13 mouse cellular contexts compared by ENCODE assay signal in the genomic region with DNA sequence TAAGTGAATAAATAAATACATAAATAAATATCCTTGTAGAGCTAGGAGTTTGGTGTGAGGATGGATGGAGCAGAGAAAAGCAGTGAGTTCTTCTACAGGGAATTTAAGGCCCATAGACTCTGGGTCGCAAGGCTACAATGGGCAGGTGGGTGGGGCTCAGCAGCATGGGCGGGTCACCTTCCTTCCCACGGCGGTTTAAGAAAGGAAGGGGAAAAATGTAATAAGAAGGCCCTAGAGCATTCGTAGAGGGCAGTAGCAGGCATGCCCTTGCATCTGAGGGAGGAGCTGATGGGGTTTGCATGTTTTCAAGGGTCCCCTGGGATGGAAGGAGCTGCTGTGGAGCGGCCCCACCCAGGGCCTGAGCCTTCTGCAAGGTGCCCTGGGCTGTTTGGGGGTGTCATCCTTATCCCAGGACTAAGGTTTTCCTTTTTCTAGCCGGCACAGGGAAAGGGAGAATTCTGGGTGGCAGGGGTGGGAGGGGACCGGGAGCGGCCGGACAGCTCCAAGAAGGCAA. TPM values are rescaled to one million over a fixed set of nuclear protein-coding genes. Genes with fewer than 3 reads are reported as not detected.
DNase-seq lines count a peak whose midpoint lies in the region; ATAC-seq lines count a peak whose summit lies in the region.
"Had no signal": no experiment of that assay in that cellular context is flagged by ENCODE, and none has a peak within 500 bp of the region (broad histone marks: within the 10 kb centered on the region; RNA-seq: fewer than 3 reads in every experiment).

No protein-coding gene starts in this region.

- peak overlapping the region; percentile 71; the same call in 1 of the 2 replicates for H3K4me2 ChIP-seq in heart, embryonic 15.5 days
- H3K4me2 ChIP-seq in midbrain, embryonic 14.5 days (ENCODE audit: low read length), result peak overlapping the region; percentile 80

- WGBS in heart, embryonic 15.5 days, result 14% methylated on average over 10 of the region's 10 CpGs
- 5% methylated on average over 10 of the region's 10 CpGs for WGBS in embryonic facial prominence, embryonic 10.5 days
- WGBS in hindbrain, embryonic 10.5 days, result 5% methylated on average over 10 of the region's 10 CpGs
- WGBS in midbrain, embryonic 14.5 days, result 8% methylated on average over 10 of the region's 10 CpGs

- no peaks in the 10 kb centered on the region for H3K9me3 ChIP-seq in heart, embryonic 15.5 days (replicated peaks)
- H3K9me3 ChIP-seq in embryonic facial prominence, embryonic 10.5 days, result no peaks in the 10 kb centered on the region
- no peaks in the 10 kb centered on the region for H3K9me3 ChIP-seq in hindbrain, embryonic 10.5 days
- no peaks in the 10 kb centered on the region for H3K9me3 ChIP-seq in midbrain, embryonic 14.5 days (ENCODE audit: control insufficient read depth, low read length)

- H3K27me3 ChIP-seq in heart, embryonic 15.5 days, result peaks cover 53% of the 10 kb centered on the region
- H3K27me3 ChIP-seq in embryonic facial prominence, embryonic 10.5 days (replicated peaks; ENCODE audit: low read depth, poor library complexity, severe bottlenecking), result peaks cover 88% of the 10 kb centered on the region
- H3K27me3 ChIP-seq in hindbrain, embryonic 10.5 days (ENCODE audit: insufficient read depth, poor library complexity, severe bottlenecking), result peaks cover 52% of the 10 kb centered on the region
- H3K27me3 ChIP-seq in midbrain, embryonic 14.5 days (ENCODE audit: control insufficient read depth, insufficient read depth, low read length), result no peaks in the 10 kb centered on the region
- H3K27me3 ChIP-seq: CH12.LX had no signal

- ATAC-seq in heart, embryonic 15.5 days (replicated peaks; ENCODE audit: insufficient number of reproducible peaks, insufficient read depth, low FRiP score, low read depth), result no peak
- ATAC-seq in midbrain, embryonic 14.5 days (ENCODE audit: low FRiP score, low TSS enrichment), result no peak

- no peak overlapping the region for H3K9ac ChIP-seq in heart, embryonic 15.5 days
- peak overlapping the region; percentile 32; the same call in 1 of the 2 replicates for H3K9ac ChIP-seq in midbrain, embryonic 14.5 days (replicated peaks; ENCODE audit: low read length)

- intact Hi-C loops in gastrocnemius, postnatal 14 days (cut with DNase I; ENCODE audit: low total_unique reads), result loop anchor here (10.0 kb wide), 1 partner anchor 272 kb away; a partner anchor contains a TSS

- no peak overlapping the region for H3K4me3 ChIP-seq in heart, embryonic 15.5 days
- H3K4me3 ChIP-seq in embryonic facial prominence, embryonic 10.5 days, result peak overlapping the region; percentile 58
- H3K4me3 ChIP-seq in hindbrain, embryonic 10.5 days, result peak overlapping the region; percentile 59
- peak overlapping the region; percentile 44; the same call in 1 of the 2 replicates for H3K4me3 ChIP-seq in midbrain, embryonic 14.5 days (replicated peaks; ENCODE audit: low read depth, low read length)

- H3K27ac ChIP-seq in heart, embryonic 15.5 days, result no peak overlapping the region
- no peak overlapping the region for H3K27ac ChIP-seq in embryonic facial prominence, embryonic 10.5 days (replicated peaks)
- peak overlapping the region; percentile 86 for H3K27ac ChIP-seq in hindbrain, embryonic 10.5 days
- H3K27ac ChIP-seq in midbrain, embryonic 14.5 days (replicated peaks; ENCODE audit: low read depth, low read length), result 0 out of 2 replicates have a peak overlapping the region, but pooled peaks have one; percentile 9

- no peak for DNase-seq in heart, adult 18-20 months
- DNase-seq in embryonic facial prominence, embryonic 10.5 days (ENCODE audit: low spot score), result no peak
- no peak for DNase-seq in hindbrain, embryonic 10.5 days (ENCODE audit: low spot score)
- DNase-seq in midbrain, embryonic 14.5 days, result no peak
- DNase-seq in gastrocnemius, postnatal 14 days, result no peak
- DNase-seq in cerebellum, adult 11 months, result no peak
- DNase-seq in cerebellum, postnatal 14 days, result no peak
- DNase-seq: layer of hippocampus, postnatal 36 days; thymus, adult 2 months had no signal

- peaks cover 14% of the 10 kb centered on the region for H3K4me1 ChIP-seq in heart, embryonic 15.5 days (replicated peaks)
- peaks cover 45% of the 10 kb centered on the region for H3K4me1 ChIP-seq in embryonic facial prominence, embryonic 10.5 days
- peaks cover 69% of the 10 kb centered on the region for H3K4me1 ChIP-seq in hindbrain, embryonic 10.5 days (replicated peaks)
- peaks cover 44% of the 10 kb centered on the region for H3K4me1 ChIP-seq in midbrain, embryonic 14.5 days (ENCODE audit: control insufficient read depth, insufficient read depth, low read length)

- no peaks in the 10 kb centered on the region for H3K36me3 ChIP-seq in heart, embryonic 15.5 days
- H3K36me3 ChIP-seq in embryonic facial prominence, embryonic 10.5 days (replicated peaks), result no peaks in the 10 kb centered on the region
- peaks cover 10% of the 10 kb centered on the region for H3K36me3 ChIP-seq in hindbrain, embryonic 10.5 days
- no peaks in the 10 kb centered on the region for H3K36me3 ChIP-seq in midbrain, embryonic 14.5 days (ENCODE audit: control insufficient read depth, insufficient read depth, low read length)

RNA-seq across cellular contexts. Expression of a gene that starts 4.5 kb away (rescaled TPM):
- polyA plus RNA-seq in heart, embryonic 15.5 days (2015; fragmentation: Nextera tagmentation; extraction: Ambion mirVana), result not detected in 2 replicates
- total RNA-seq in heart, adult 18-20 months (2021), result not detected
- 4.1 and 4.7 TPM in 2 replicates for polyA plus RNA-seq in embryonic facial prominence, embryonic 10.5 days (2016; fragmentation: Nextera tagmentation; extraction: Ambion mirVana)
- 9.9 and 16.3 TPM in 2 replicates for polyA plus RNA-seq in hindbrain, embryonic 10.5 days (2016; fragmentation: Nextera tagmentation; extraction: Ambion mirVana)
- 3.6 and 5.5 TPM in 2 replicates for polyA plus RNA-seq in midbrain, embryonic 14.5 days (2014; fragmentation: Nextera tagmentation; extraction: Ambion mirVana)
- total RNA-seq in gastrocnemius, postnatal 14 days (2021), result not detected
- total RNA-seq: CH12.LX had no signal
- polyA plus RNA-seq: gonadal fat pad, adult 2 months; liver, embryonic 16.5 days had no signal

RNA-seq across cellular contexts. Expression of a gene that starts 24.6 kb away (rescaled TPM):
- polyA plus RNA-seq in heart, embryonic 15.5 days (2015; fragmentation: Nextera tagmentation; extraction: Ambion mirVana), result 6.7 and 8.5 TPM in 2 replicates
- under 1 TPM; 0.77 to 0.95 TPM for total RNA-seq in heart, adult 18-20 months (2021)
- 28.3 and 35.3 TPM in 2 replicates for polyA plus RNA-seq in embryonic facial prominence, embryonic 10.5 days (2016; fragmentation: Nextera tagmentation; extraction: Ambion mirVana)
- polyA plus RNA-seq in hindbrain, embryonic 10.5 days (2016; fragmentation: Nextera tagmentation; extraction: Ambion mirVana), result 46.0 and 72.6 TPM in 2 replicates
- 52.7 and 57.3 TPM in 2 replicates for polyA plus RNA-seq in midbrain, embryonic 14.5 days (2014; fragmentation: Nextera tagmentation; extraction: Ambion mirVana)
- total RNA-seq in gastrocnemius, postnatal 14 days (2021), result 1 to 10 TPM; 1.9 to 2.6 TPM

RNA-seq across cellular contexts. Expression of a gene that starts 29.5 kb away (rescaled TPM):
- 152 and 186 TPM in 2 replicates for polyA plus RNA-seq in heart, embryonic 15.5 days (2015; fragmentation: Nextera tagmentation; extraction: Ambion mirVana)
- total RNA-seq in heart, adult 18-20 months (2021), result 100 to 1,000 TPM; 106 to 108 TPM
- polyA plus RNA-seq in embryonic facial prominence, embryonic 10.5 days (2016; fragmentation: Nextera tagmentation; extraction: Ambion mirVana), result 185 and 189 TPM in 2 replicates
- 173 and 187 TPM in 2 replicates for polyA plus RNA-seq in hindbrain, embryonic 10.5 days (2016; fragmentation: Nextera tagmentation; extraction: Ambion mirVana)
- 96.5 and 188 TPM in 2 replicates for polyA plus RNA-seq in midbrain, embryonic 14.5 days (2014; fragmentation: Nextera tagmentation; extraction: Ambion mirVana)
- total RNA-seq in gastrocnemius, postnatal 14 days (2021), result 10 to 100 TPM; 80.8 to 80.9 TPM

RNA-seq across cellular contexts. Expression of a gene that starts 29.8 kb away (rescaled TPM):
- 91.8 and 117 TPM in 2 replicates for polyA plus RNA-seq in heart, embryonic 15.5 days (2015; fragmentation: Nextera tagmentation; extraction: Ambion mirVana)
- total RNA-seq in heart, adult 18-20 months (2021), result 10 to 100 TPM; 39.5 to 43.8 TPM
- polyA plus RNA-seq in embryonic facial prominence, embryonic 10.5 days (2016; fragmentation: Nextera tagmentation; extraction: Ambion mirVana), result 92.1 and 98.5 TPM in 2 replicates
- polyA plus RNA-seq in hindbrain, embryonic 10.5 days (2016; fragmentation: Nextera tagmentation; extraction: Ambion mirVana), result 112 and 127 TPM in 2 replicates
- polyA plus RNA-seq in midbrain, embryonic 14.5 days (2014; fragmentation: Nextera tagmentation; extraction: Ambion mirVana), result 97.7 and 117 TPM in 2 replicates
- 10 to 100 TPM; 33.6 to 34.5 TPM for total RNA-seq in gastrocnemius, postnatal 14 days (2021)

Comparison
In these comparisons a context has a peak if more than half of its experiments do, and no peak if none do; other contexts are left out.
1. H3K27ac ChIP-seq: peak in hindbrain, embryonic 10.5 days (single experiment) and midbrain, embryonic 14.5 days (single experiment); none in heart, embryonic 15.5 days (single experiment) and embryonic facial prominence, embryonic 10.5 days (single experiment).